Mouse (Mus musculus): ENCODE measurements around the gene Cdk5r1. TPM values are rescaled to one million over a fixed set of nuclear protein-coding genes. Genes with fewer than 3 reads are reported as not detected.
A peak's percentile ranks its signal among the peaks of the same experiment; 100 is the strongest.

Gene Cdk5r1
- total RNA-seq, 2 experiments from 2014 or later: 339 to 344 TPM

- intact Hi-C loops (cut with DNase I): loop anchor here (5.0 kb wide), 1 partner anchor 73 kb away; no protein-coding TSS in a partner anchor
- DNase-seq (ENCODE audit: low spot score in 2 of 2): peak; percentile 48 to 64
Observed at GRCm38 (mm10) chr11:80479425-80479824, 2.6 kb downstream of the Cdk5r1 start.

- DNase-seq (ENCODE audit: low spot score in 2 of 2): peak; percentile 12 to 29
- intact Hi-C loops (cut with DNase I): loop anchor here (5.0 kb wide), 2 partner anchors 37 to 72 kb away; no protein-coding TSS in a partner anchor
Observed at GRCm38 (mm10) chr11:80479906-80480866, 3.4 kb downstream of the Cdk5r1 start.

GRCm38 (mm10) chr11:80481409-80482050, 4.7 kb downstream of the Cdk5r1 start:
- DNase-seq (ENCODE audit: low spot score in 2 of 2): peak; percentile 23 to 48
- intact Hi-C loops (cut with DNase I): loop anchor here (5.0 kb wide), 1 partner anchor 36 kb away; no protein-coding TSS in a partner anchor

GRCm38 (mm10) chr11:80482347-80482746, 5.5 kb downstream of the Cdk5r1 start:
- intact Hi-C loops (cut with DNase I): loop anchor here (5.0 kb wide), 1 partner anchor 35 kb away; no protein-coding TSS in a partner anchor
- DNase-seq (ENCODE audit: low spot score in 2 of 2): no peak

GRCm38 (mm10) chr11:80482921-80483320, 6.1 kb downstream of the Cdk5r1 start:
- intact Hi-C loops (cut with DNase I): loop anchor here (5.0 kb wide), 1 partner anchor 34 kb away; no protein-coding TSS in a partner anchor
- DNase-seq (ENCODE audit: low spot score in 2 of 2): peak; percentile 49 to 50

GRCm38 (mm10) chr11:80483536-80484067, 6.8 kb downstream of the Cdk5r1 start:
- intact Hi-C loops (cut with DNase I): loop anchor here (5.0 kb wide), 1 partner anchor 34 kb away; no protein-coding TSS in a partner anchor

GRCm38 (mm10) chr11:80484191-80484791, 7.5 kb downstream of the Cdk5r1 start:
- DNase-seq (ENCODE audit: low spot score in 2 of 2): peak; percentile 87 to 96
- intact Hi-C loops (cut with DNase I): loop anchor here (5.0 kb wide), 1 partner anchor 33 kb away; no protein-coding TSS in a partner anchor

More at GRCm38 (mm10) chr11:80483536-80484067, 6.8 kb downstream of the Cdk5r1 start:
- no peak for DNase-seq (ENCODE audit: low spot score in 2 of 2)

GRCm38 (mm10) chr11:80485120-80485551, 8.3 kb downstream of the Cdk5r1 start:
- peak; percentile 69 to 85 for DNase-seq (ENCODE audit: low spot score in 2 of 2)
- intact Hi-C loops (cut with DNase I): loop anchor here (1.0 to 5.0 kb wide), 2 partner anchors 82 to 118 kb away; no protein-coding TSS in a partner anchor

GRCm38 (mm10) chr11:80485622-80486206, 8.9 kb downstream of the Cdk5r1 start:
- intact Hi-C loops (cut with DNase I): loop anchor here (1.0 to 5.0 kb wide), 2 partner anchors 82 to 118 kb away; no protein-coding TSS in a partner anchor

GRCm38 (mm10) chr11:80487904-80488587, 11.2 kb downstream of the Cdk5r1 start:
- intact Hi-C loops (cut with DNase I): loop anchor here (1.0 to 5.0 kb wide), 2 partner anchors 16 to 79 kb away; no protein-coding TSS in a partner anchor
- peak in 1 of 2 experiments; percentile 92 for DNase-seq (ENCODE audit: low spot score in 2 of 2)

More at GRCm38 (mm10) chr11:80485622-80486206, 8.9 kb downstream of the Cdk5r1 start:
- peak; percentile 46 to 54 for DNase-seq (ENCODE audit: low spot score in 2 of 2)

GRCm38 (mm10) chr11:80489172-80489881, 12.5 kb downstream of the Cdk5r1 start:
- intact Hi-C loops (cut with DNase I): loop anchor here (5.0 kb wide), 1 partner anchor 78 kb away; no protein-coding TSS in a partner anchor
- DNase-seq (ENCODE audit: low spot score in 2 of 2): peak; percentile 76 to 83

- DNase-seq (ENCODE audit: low spot score in 2 of 2): peak in 1 of 2 experiments; percentile 60
- intact Hi-C loops (cut with DNase I): loop anchor here (5.0 kb wide), 1 partner anchor 77 kb away; no protein-coding TSS in a partner anchor
Observed at GRCm38 (mm10) chr11:80489882-80490196, 13.0 kb downstream of the Cdk5r1 start.

GRCm38 (mm10) chr11:80490831-80491230, 14.0 kb downstream of the Cdk5r1 start:
- intact Hi-C loops (cut with DNase I): no loop called here
- no peak for DNase-seq (ENCODE audit: low spot score in 2 of 2)

GRCm38 (mm10) chr11:80493186-80493585, 16.4 kb downstream of the Cdk5r1 start:
- peak in 1 of 2 experiments; percentile 70 for DNase-seq (ENCODE audit: low spot score in 2 of 2)
- intact Hi-C loops (cut with DNase I): no loop called here

- intact Hi-C loops (cut with DNase I): no loop called here
- no peak for DNase-seq (ENCODE audit: low spot score in 2 of 2)
Observed at GRCm38 (mm10) chr11:80494852-80495251, 18.0 kb downstream of the Cdk5r1 start.

- no peak for DNase-seq (ENCODE audit: low spot score in 2 of 2)
- intact Hi-C loops (cut with DNase I): no loop called here
Observed at GRCm38 (mm10) chr11:80495972-80496371, 19.1 kb downstream of the Cdk5r1 start.

GRCm38 (mm10) chr11:80496640-80497039, 19.8 kb downstream of the Cdk5r1 start:
- intact Hi-C loops (cut with DNase I): no loop called here
- no peak for DNase-seq (ENCODE audit: low spot score in 2 of 2)
